In the genomic region with DNA sequence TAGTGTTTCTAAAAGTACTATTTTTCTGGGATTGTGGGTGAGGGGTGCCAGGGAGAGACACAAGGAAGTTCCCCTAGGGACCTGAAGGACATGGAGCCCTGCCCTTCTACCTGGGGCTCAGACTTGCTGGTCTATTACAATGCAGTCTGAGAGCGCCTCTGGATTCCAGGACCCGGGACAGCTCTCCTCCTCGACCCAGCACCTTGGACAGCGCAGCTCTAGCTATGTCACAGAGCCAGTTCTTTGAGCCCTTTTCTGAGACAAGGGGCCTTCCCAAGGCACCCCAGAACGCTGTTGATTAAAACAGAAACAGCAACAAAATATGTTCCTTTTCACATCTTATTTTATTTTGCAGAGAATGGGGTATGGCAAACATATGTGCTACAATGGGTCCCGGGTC, we compare ENCODE assay signal across 8 mouse cellular contexts. TPM values are rescaled to one million over a fixed set of nuclear protein-coding genes. Genes with fewer than 3 reads are reported as not detected.
DNase-seq lines count a peak whose midpoint lies in the region; ATAC-seq lines count a peak whose summit lies in the region.

No protein-coding gene starts in this region.

- peak; percentile 32 for DNase-seq in CD4-positive, CD25-positive, alpha-beta regulatory T cell, adult 2 months (ENCODE audit: low read depth, low spot score)
- peak; percentile 63 to 82 for DNase-seq in urinary bladder, adult 18-20 months (ENCODE audit: low spot score in 2 of 2)
- DNase-seq in urinary bladder, postnatal 10 days (ENCODE audit: low spot score) = no peak
- peak; percentile 57 for DNase-seq in hindlimb bud, embryonic 11.5 days (ENCODE audit: extremely low spot score, low read depth, low spot score)
- DNase-seq in lung, postnatal 36 days = peak; percentile 76
- DNase-seq in urinary bladder, postnatal 14 days (ENCODE audit: low spot score) = peak; percentile 75
- DNase-seq in left cerebral cortex, postnatal 36 days (ENCODE audit: low spot score in 2 of 2) = no peak

- intact Hi-C loops in left cerebral cortex, postnatal 36 days (cut with DNase I) = no loop called here

- ATAC-seq in CD4-positive, CD25-positive, alpha-beta regulatory T cell, adult 4 months = no peak

RNA-seq across cellular contexts. Expression of a gene that starts 25.9 kb away (rescaled TPM):
- polyA plus RNA-seq in CD4-positive, CD25-positive, alpha-beta regulatory T cell, adult 4 months (2017; shearing (Covaris generic)) = 1 to 10 TPM in 1 of 2 experiments, under 1 TPM in 1; 0.31 to 1.9 TPM
- 10 to 100 TPM; 49.6 to 50.7 TPM for total RNA-seq in left cerebral cortex, postnatal 36 days (2021)

RNA-seq across cellular contexts. Expression of a gene that starts 31.7 kb away (rescaled TPM):
- polyA plus RNA-seq in CD4-positive, CD25-positive, alpha-beta regulatory T cell, adult 4 months (2017; shearing (Covaris generic)) = 1 to 10 TPM in 1 of 2 experiments, under 1 TPM in 1; 0.63 to 1.1 TPM
- 10 to 100 TPM; 40.6 to 47.2 TPM for total RNA-seq in left cerebral cortex, postnatal 36 days (2021)

RNA-seq across cellular contexts. Expression of a gene that starts 32.1 kb away (rescaled TPM):
- not detected for polyA plus RNA-seq in CD4-positive, CD25-positive, alpha-beta regulatory T cell, adult 4 months (2017; shearing (Covaris generic))
- 1 to 10 TPM; 4.7 to 5.5 TPM for total RNA-seq in left cerebral cortex, postnatal 36 days (2021)

RNA-seq across cellular contexts. Expression of a gene that starts 38.5 kb away (rescaled TPM):
- polyA plus RNA-seq in CD4-positive, CD25-positive, alpha-beta regulatory T cell, adult 4 months (2017; shearing (Covaris generic)) = 1 to 10 TPM; 2.0 to 3.4 TPM
- total RNA-seq in left cerebral cortex, postnatal 36 days (2021) = 10 to 100 TPM; 55.7 to 58.1 TPM

Comparison
In these comparisons a context has a peak if more than half of its experiments do, and no peak if none do; other contexts are left out.
1. DNase-seq: peak in CD4-positive, CD25-positive, alpha-beta regulatory T cell, adult 2 months (single experiment), urinary bladder, adult 18-20 months (2 of 2), hindlimb bud, embryonic 11.5 days (single experiment), lung, postnatal 36 days (single experiment) and urinary bladder, postnatal 14 days (single experiment); none in urinary bladder, postnatal 10 days (single experiment) and left cerebral cortex, postnatal 36 days (0 of 2).